Mouse (Mus musculus) heart, adult 18-20 months (tissue): Measurements from ENCODE around the gene Gm3629. TPM values are rescaled to one million over a fixed set of nuclear protein-coding genes. Genes with fewer than 3 reads are reported as not detected.
"Not testable (repeated sequence)": the region's sequence is repeated elsewhere in the genome, so short reads cannot be mapped to it uniquely, and the experiment has no call there.

ENCODE experiments used
- DNase-seq, 2 experiments: peaks; one replicate each; pipeline ENCODE4 v3.0.0; 2021 to 2022; ENCODE audit warnings: mixed read lengths in 1 of 2
- long read RNA-seq, 2 experiments: library from polyadenylated mRNA; stranded (forward); transcript quantifications; one replicate each; pipeline ENCODE4 v2.0.0; 2021
- total RNA-seq, 2 experiments: library from RNA; stranded (reverse); gene quantifications; 2 replicates each; pipeline ENCODE4 v1.2.3; 2021

Gm3629 gene
- total RNA-seq, result under 1 TPM in 1 of 2 experiments, not detected in 1; 0.23 TPM
- long read RNA-seq, experiment 1, result 0 reads
- long read RNA-seq, experiment 2, result 0 reads

DNA sequence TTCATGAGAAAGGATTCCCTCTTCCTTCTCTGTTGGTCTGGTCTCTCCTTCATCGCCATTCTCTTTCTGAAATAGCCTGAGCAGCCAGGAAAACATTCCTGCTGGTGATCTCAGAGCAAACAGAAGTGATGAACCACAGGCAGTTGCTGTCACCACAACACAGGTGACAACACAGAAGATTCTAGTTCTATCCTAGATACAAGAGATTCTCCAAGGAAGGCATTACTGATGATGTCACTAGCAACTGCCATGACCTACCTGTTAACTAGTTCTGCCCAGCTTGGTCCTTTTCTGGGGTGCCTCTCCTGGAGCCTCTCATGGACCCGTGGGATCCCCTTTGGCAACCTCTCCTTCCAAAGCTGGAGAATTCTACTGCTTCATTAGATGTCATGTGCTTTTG lies at the start of gene Gm3629:
Gm3629 (minus strand) TSS at position 101 of the 400 bp plus-strand sequence.
- not testable (repeated sequence) for DNase-seq

DNA sequence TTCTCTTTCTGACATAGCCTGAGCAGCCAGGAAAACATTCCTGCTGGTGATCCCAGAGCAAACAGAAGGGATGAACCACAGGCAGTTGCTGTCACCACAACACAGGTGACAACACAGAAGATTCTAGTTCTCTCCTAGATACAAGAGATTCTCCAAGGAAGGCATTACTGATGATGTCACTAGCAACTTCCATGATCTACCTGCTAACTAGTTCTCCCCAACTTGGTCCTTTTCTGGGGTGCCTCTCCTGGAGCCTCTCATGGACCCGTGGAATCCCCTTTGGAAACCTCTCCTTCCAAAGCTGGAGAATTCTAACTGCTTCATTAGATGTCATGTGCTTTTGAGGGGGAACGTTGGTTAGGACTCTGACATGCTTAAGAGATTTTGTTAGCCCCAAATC lies 31.9 kb upstream of the Gm3629 start, which contains the start of gene Gm3460:
Gm3460 (minus strand) TSS at position 101 of the 400 bp plus-strand sequence.
- DNase-seq, result not testable (repeated sequence)

DNA sequence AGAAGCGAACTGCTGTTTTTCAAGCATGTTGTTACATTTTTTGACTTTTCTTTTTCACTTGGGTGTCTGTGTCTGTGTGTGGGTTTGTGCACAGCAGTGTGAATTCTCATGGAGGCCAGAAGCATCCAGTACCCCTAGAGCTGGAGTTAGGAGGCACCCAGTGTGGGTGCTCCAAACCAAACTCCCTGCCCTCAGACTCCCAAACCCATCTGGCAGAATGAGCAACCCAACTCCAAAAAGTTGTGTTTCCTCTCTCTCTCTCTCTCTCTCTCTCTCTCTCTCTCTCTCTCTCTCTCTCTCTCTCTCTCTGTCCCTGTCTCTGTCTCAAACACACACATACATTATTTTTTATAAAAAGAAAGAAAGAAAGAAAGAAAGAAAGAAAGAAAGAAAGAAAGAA lies 16.0 kb upstream of the Gm3629 start:
- DNase-seq, result peak in 1 of 2 experiments; percentile 7

DNA sequence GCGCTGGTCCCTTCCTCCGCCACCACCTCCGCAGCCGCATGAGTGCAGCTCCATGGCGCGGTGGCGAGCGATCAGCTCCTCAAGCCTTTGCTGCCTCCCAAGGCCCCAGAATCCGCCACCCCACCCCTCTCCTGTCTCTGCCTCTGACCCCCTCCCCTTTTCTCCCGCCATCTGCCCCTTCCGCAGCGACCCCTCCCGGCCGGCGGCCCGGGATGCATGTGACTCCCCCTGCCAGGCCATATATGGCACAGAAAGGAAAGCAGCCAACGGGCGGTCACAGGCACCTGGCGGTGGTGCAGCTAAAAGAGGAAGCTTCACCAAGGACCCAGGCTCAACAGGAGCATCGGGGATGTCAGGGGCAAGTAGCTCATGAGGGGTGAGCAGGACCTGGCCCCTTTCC lies 14.6 kb upstream of the Gm3629 start:
- DNase-seq, result peak; percentile 0 to 4

DNA sequence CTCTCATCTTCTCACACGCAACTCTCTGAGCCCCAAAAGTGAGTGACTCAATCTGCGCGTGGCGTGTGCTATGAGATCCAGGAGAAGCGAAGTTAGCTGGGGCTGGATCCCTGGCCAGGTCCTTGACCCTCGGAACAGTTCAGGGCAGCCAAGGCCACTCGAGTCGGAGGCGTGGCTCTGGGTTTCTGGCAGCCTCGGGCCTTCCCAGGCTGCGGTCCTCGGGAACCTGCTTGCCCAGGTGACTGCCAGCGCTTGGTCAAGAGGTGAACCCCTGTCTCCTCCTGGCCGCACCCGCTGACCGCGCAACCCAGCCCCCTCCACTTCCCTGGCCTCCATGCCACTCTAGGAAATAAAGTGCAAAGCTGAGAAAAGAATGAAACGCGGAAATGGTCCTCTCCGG lies 14.1 kb upstream of the Gm3629 start:
- peak; percentile 0 to 2 for DNase-seq

DNA sequence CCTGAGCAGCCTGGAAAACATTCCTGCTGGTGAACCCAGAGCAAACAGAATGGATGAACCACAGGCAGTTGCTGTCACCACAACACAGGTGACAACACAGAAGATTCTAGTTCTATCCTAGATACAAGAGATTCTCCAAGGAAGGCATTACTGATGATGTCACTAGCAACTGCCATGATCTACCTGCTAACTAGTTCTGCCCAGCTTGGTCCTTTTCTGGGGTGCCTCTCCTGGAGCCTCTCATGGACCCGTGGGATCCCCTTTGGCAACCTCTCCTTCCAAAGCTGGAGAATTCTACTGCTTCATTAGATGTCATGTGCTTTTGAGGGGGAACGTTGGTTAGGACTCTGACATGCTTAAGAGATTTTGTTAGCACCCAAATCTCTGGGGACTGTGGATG lies 53.2 kb downstream of the Gm3629 start, which contains the start of gene Gm8356:
Gm8356 (minus strand) TSS at position 101 of the 400 bp plus-strand sequence.
- DNase-seq, result not testable (repeated sequence)

Other genes with a start within 250 kb of the Gm3629 start
- gene Gm3618, start 246.9 kb downstream of the Gm3629 start, total RNA-seq, result not detected
- gene Gm16440, start 200.3 kb downstream of the Gm3629 start, total RNA-seq, result not detected
- gene Gm3591, start 178.1 kb downstream of the Gm3629 start, total RNA-seq, result under 1 TPM in 1 of 2 experiments, not detected in 1; 0.32 TPM
- not detected for gene Gm3594, start 146.0 kb downstream of the Gm3629 start, total RNA-seq
- gene Gm8356, start 53.3 kb downstream of the Gm3629 start, total RNA-seq, result not detected
- not detected for gene Gm3460, start 31.8 kb upstream of the Gm3629 start, total RNA-seq
- not detected for gene Gm10251, start 93.6 kb upstream of the Gm3629 start, total RNA-seq
- not detected for gene Gm8050, start 129.6 kb upstream of the Gm3629 start, total RNA-seq
- under 1 TPM; 0.49 to 0.57 TPM for gene Gm3636, start 151.7 kb upstream of the Gm3629 start, total RNA-seq
- not detected for gene Gm8362, start 183.8 kb upstream of the Gm3629 start, total RNA-seq
- gene Gm3642, start 249.7 kb upstream of the Gm3629 start, total RNA-seq, result not detected